Mouse (Mus musculus) right cerebral cortex, adult 18-20 months (tissue): ENCODE results near the gene Rps12-ps3.

Source experiments
- DNase-seq: peaks from one replicate; pipeline ENCODE4 v3.0.0; 2022; ENCODE audit warnings: mixed read lengths

Rps12-ps3 gene

GRCm38 (mm10) chr19:59321990-59322389 is at the start of gene Rps12-ps3:
Rps12-ps3 (plus strand) TSS chr19:59322290.
- DNase-seq, result no peak

- DNase-seq, result peak; percentile 48
These were observed 48.9 kb upstream of the Rps12-ps3 start for GRCm38 (mm10) chr19:59273190-59273589.

- DNase-seq, result no peak
These were observed 45.7 kb upstream of the Rps12-ps3 start for GRCm38 (mm10) chr19:59276354-59276753.

DNA sequence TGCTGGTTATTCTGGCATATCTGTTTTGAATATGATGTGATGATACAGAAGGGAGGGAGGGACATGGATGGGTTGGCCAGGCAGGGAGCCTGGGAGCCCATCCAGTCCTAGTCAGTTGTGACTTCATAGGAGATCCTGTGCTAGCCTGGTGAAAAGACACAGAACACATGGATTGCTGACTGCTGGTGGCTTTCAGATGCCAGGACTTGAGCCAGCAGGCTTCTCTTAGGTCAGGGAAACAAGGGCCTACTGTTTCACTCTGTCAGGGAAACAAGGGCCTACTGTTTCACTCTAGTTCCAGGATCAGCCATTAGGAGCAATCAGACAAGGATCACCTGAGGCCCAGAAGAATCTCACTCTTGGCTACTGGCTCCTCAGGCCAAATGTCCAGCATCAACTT is 41.2 kb upstream of the Rps12-ps3 start:
- no peak for DNase-seq

DNA sequence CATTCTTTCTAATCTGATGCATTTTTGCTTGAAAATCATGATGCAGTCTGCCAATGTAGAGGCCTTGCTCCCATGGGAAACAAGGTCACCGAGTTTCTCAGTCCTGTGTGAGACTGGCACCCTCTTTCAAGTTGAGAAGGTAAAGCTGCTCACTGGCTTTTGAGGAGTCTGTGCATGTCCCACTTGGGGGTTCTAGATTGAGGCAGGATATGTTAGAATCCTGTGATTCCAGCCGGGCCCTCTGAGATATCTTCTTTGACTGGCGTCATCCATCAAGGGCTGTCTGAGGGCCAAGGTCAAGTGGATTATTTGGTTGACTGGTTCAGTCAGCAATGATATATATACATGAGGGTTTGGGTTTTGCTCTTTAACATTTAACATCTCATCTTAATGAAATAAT is 40.1 kb upstream of the Rps12-ps3 start:
- DNase-seq, result no peak

- DNase-seq, result no peak
These were observed 33.0 kb upstream of the Rps12-ps3 start for GRCm38 (mm10) chr19:59289042-59289441.

GRCm38 (mm10) chr19:59289811-59290210 is 32.3 kb upstream of the Rps12-ps3 start:
- DNase-seq, result no peak

DNA sequence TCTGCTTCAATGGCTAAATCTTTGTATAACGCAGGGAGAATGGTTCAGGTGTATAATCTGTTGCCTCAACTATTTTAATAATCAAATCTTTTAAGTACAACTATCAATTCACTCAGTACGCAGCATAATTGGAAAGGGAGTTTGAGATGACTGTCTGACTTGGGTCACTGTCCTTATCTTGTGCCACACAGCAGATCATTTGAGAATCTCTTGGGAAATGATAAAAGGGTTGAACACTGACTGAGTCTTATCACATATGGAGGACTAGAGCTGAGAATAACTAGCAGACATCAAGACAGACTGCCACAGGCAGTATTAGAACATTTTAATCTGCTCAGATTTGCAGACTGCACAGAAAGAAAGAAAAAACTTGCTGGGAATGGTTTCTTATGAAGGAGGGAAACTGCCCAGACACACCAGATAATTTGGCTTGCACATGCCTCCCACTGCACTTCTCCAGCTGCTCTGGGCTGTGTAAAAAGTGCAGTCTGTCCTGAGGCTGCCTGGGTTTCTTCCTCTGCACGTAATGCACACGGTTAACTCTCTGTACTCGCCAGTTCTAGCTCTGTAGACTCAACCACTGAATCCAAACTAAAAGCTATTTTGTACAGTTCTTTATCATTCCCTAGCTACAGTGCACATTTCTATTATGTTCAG is 29.8 kb upstream of the Rps12-ps3 start:
- peak; percentile 35 for DNase-seq

- DNase-seq, result no peak
These were observed 6.8 kb upstream of the Rps12-ps3 start for GRCm38 (mm10) chr19:59315308-59315707.

GRCm38 (mm10) chr19:59316571-59316970 is 5.5 kb upstream of the Rps12-ps3 start:
- peak; percentile 27 for DNase-seq

GRCm38 (mm10) chr19:59330816-59331225 is 8.7 kb downstream of the Rps12-ps3 start:
- no peak for DNase-seq

DNA sequence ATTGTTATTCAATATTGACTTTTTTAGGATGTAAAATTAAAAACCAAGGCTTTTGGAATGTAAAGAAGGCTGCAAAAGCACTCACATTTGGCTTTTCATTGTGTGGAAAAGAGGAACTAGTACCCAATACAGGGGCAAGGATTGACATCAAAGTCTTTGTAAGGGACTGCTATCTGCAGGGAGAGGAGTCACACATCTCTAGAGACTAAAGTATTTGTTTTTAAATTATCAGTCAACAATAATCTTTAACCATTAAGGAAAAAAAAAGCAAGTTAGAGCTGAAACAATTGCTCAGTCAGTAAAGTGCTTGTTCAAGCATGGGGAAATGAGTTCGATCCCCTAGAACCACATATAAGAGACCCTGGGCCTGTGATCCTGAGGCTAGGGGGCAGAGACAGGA is 14.6 kb downstream of the Rps12-ps3 start:
- no peak for DNase-seq

DNA sequence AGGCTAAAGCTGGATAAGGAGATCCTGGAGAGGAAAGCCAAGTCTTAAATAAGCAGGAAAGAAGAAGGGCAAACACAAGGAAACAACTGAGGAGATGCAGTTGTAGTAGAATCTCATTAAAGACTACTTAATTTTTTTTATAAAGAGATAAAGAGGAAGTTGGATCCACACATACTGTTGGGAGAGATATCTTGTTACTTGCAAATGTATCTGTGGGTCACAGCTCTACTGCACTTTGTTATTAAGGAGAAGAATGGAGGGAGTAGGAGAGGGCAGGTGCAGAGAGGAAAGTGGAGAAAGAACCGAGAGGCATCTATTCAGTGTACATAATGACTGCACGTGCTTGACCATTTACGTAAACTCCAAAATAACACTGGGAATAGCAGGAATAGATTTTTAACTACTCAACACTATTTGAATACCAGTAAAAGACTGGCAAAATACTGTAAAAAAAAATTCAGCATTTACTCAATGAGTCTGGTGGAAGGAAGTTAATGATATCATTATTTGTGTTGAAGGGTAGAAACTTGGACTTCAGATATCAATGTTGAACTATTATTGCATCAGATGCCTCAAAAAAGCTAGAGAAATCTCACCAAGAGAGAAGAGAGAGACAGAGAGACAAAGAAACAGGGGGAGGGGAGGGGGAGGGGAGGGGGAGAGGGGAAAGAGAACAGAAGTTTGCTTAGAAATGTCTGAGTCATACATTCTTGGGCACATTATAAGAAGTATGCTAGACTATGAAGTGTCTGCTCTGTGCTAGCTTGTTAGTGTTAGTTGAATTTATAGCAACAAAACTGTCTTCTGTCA is 16.0 kb downstream of the Rps12-ps3 start:
- DNase-seq, result no peak

DNA sequence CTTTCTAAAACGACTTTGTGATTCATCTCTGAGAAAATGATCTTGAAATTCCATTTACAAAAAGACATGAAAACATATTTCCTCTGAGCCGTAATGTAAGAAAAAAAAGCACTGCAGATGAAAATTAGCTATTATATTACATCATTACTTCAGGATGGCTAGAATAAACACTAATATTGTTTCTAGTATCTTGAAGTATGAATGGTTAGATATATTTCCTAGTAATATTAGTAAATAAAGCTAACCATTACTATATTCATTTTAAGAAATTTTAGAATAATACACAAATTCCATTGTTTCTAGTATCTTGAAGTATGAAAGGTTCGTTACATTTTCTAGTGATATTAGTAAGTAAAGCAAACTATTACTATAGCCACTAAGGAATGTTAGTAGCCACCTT is 17.8 kb downstream of the Rps12-ps3 start:
- DNase-seq, result no peak

DNA sequence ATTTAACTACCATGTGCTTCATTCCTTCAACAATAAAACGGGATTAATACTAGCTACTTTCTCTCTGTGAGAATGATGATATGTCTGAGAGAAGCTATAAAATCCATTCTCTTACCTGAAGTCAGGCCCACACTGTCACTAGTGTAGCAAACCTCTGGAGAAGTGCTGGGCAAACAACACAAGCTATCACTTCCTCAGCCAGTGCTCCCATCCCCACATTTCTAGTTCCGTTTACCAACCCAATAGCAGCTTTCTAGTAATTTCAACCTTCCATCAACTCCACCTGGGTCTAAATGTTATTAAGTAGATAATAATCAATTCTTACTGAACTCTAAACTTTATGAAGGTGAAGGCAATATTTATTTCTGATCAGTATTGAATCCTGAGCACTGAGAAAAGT is 20.9 kb downstream of the Rps12-ps3 start:
- DNase-seq, result no peak

DNA sequence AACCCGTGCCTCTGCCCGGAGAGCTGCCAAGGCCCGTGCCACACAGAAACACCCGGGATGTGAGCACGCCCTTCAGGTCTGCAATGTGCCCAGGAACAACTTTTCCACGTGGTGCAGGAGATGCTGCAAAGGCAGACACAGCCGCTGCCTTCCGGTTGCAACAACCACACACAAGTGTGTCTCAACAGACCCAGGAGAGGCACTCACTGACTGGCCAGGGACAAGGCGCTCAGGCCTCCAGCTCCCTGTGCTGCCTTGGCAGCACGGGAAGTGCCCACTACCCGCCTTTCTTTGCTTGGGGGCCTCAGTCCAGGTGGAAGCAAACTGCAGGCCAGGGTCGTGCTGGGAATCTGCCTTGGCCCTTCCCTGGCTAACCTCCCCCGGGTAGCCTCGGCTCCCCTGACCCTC is 22.2 kb downstream of the Rps12-ps3 start:
- DNase-seq, result peak; percentile 23

GRCm38 (mm10) chr19:59345081-59345657 is 23.1 kb downstream of the Rps12-ps3 start:
- DNase-seq, result no peak

DNA sequence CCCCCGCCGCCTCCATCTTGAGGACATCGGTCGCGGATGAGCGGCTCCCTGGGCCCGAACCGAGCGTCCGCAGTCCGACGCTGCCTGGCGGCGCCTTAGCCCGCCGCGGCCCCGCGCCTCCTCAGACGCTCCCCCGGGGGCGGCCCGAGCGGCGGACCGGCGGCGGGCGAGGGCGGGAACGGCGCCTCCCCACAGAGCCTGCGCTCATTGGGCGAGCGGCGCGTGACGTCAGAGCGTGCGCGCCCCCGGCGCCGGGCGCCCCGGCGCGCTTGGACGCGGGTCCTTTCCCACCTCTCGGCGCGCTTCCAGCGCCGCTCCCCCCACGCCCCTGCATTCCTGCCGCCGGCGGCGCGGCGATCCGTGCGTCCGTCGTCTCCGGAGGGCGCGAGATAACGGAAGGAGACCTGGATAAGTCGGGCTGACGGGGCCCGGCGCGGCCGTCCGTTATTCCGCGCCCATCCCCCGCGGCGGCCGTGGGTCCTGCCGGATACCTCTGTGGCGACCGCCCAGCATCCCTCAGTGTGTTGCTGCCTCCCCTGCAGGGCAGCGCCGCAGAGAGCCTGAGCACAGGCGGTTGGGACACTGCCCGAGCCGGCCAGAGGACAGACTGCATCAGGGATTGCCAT is 23.7 kb downstream of the Rps12-ps3 start, which contains the start of gene Pdzd8:
TSS of gene Pdzd8 (minus strand) at position 123 of the 626 bp plus-strand sequence.
- peak; percentile 92 for DNase-seq

DNA sequence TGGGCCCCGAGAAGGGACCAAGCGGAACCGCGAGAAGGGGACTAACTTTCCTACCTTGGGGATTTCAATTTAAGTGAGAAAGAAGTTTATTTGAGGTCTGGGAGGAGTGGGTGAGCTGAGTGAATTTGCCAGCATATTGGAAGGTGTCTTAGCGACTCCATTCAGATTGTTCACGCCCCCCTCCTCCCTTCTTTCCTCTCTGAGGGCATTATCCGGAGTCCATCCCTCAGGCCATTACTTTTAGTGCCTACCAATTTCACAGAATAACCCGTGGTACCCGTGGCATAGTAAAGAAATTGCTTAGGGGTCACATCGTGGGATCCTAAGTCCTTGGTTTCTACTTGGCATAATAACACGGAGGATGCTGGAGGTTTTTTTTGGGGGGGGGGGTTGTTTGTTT is 24.2 kb downstream of the Rps12-ps3 start:
- DNase-seq, result no peak

- no peak for DNase-seq
These were observed 27.4 kb downstream of the Rps12-ps3 start for GRCm38 (mm10) chr19:59349329-59349960.

GRCm38 (mm10) chr19:59350273-59350903 is 28.3 kb downstream of the Rps12-ps3 start:
- DNase-seq, result no peak

GRCm38 (mm10) chr19:59351151-59351889 is 29.2 kb downstream of the Rps12-ps3 start:
- no peak for DNase-seq
